Mouse (Mus musculus): Measurements from ENCODE around the gene Tmem179.
A peak's percentile ranks its signal among the peaks of the same experiment; 100 is the strongest.

The Tmem179 gene

DNA sequence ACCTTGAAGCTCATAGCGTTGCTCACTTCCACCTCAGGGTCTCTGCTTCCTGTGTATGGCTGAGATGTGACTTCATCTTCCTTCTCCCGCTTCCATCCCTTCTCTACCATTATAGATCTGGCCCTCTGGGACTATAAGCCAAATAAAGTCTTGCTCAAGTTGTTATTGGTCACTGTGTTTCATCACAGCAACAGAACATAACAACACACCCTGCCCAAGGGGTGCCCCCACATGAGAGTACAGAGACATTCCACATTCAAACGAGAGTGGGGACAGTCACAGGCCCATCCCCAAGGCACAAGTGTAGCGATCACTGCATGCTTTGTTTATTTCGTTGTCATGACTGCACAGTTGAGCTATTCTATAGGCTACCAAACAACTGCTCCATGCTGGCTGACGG lies 20.7 kb upstream of the Tmem179 start:
- DNase-seq (ENCODE audit: low spot score), result no peak

DNA sequence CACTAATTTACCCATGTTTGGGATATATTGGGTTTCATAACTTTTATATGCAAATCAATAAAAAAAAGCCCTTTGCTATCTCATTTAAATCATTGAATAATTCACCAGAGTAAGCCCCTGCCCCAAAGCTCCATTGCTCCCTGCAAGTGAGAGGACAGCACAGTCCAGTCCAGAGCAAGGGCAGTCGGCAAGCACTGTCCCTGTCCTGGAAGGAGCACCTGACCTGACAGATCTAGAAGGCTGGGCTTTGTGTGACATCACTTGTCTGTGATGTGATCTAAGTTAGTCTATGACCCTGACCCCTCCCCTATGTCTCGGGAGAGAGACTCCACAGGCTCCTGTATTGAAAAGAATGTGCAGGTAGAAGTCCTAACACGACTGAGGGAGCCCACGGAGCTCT lies 17.2 kb upstream of the Tmem179 start:
- no peak for DNase-seq (ENCODE audit: low spot score)

GRCm38 (mm10) chr12:112518105-112518504 lies 1.6 kb upstream of the Tmem179 start:
- DNase-seq (ENCODE audit: low spot score), result no peak

DNA sequence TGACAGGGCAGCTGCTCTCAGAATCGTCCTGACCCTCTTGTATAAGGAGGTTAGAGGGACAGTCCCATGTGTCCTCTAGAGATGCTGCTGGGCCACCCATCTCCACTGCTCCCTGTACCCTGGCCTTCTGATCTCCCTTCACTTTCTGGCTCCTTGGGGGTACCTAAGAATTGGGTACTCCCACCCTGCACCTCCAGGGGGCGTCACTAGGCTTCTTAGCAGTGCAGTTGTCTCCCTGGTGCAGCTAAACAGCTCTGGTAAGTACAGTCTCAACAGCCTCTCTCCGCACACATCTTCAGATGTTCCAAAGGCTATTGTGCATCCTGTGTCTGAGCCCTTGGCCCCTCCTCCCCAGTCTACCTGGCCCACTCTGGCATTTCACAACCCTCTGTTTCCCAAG lies 1.6 kb downstream of the Tmem179 start:
- no peak for DNase-seq (ENCODE audit: low spot score)

DNA sequence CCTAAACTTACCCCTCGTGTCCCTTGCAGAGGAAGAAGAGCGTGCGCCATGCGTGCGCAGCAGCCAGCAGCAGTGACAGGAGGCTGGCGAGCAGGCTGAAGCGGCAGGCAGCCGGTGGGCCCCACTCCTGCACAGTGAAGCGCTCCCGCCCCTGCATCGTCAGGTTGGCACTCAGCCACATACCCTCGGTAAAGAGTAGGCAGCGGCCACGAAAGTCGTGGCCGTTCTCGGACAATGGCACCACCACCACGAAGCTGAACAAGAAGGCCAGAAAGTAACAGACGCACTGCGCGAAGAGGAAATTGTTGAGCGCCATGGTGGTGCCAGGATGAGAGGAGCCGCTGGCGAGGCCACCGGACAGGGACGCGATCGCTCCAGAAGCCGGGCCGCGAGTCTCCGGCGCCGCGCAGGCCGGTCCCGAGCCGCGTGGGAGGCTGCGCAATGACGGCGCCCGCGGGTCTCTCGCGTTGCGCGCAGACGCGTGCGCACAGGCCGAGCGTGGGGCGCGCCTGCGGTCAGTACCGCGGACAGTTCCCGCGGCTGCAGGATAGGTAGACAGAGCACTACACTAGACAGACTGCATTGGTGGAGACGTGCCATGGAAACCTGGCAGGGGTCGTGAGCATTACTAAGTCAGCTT lies 5.7 kb downstream of the Tmem179 start:
- peak; percentile 36 for DNase-seq (ENCODE audit: low spot score)

DNA sequence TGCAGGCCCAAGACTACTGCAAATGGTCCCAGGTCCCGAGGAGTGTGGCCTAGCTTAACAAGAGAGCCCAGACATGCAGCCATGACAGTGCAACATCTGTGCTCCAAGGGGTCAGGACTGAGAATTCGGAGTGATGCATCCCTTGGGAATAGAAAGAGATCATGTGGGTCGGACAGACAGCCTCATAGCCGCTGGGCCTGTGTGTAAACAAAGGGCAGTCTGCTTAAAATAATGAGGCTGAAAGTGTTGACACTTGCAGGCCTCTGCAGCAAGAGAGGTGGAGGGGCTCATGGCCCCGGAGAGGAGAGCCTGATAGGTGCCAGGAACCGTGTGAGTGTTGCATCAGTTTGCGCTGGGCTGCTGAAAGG lies 6.2 kb downstream of the Tmem179 start:
- no peak for DNase-seq (ENCODE audit: low spot score)

DNA sequence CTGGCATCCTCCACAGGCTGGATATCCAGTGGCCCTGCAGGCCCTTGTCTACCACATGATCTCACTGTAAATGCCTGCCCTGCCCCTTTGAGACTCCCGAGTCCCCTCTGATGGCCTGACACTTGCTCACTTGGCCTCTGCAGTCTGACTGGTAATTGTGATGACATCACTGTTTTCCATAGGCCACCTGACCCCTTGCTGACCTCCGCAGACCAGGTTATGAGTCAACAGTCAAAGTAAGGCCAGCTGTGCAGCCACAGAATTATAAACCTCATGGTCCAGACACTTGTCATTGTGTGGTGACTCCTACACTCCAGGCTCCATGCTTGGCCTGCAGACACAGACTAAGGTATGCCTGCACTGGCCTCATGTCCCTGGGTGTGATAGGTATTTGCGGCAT lies 8.6 kb downstream of the Tmem179 start:
- no peak for DNase-seq (ENCODE audit: low spot score)

DNA sequence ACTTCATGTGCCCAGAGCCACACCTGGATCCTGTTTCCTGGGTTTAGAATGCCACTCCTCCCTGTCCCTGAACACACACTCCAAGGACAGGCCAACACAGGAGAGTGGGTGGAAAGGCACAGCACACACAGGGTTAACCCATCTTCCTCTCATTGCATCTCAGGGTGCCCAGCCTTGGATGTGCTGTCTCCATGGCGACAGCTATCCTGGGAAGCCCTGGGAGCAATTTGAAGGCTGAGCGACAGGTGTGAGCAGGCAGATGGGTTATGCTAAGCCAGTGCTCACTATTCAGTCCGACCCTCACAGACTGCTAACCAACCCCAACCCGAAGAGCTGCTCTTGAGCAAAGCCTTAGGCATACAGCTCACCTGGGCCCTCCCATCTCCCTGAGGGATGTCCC lies 9.3 kb downstream of the Tmem179 start:
- no peak for DNase-seq (ENCODE audit: low spot score)

DNA sequence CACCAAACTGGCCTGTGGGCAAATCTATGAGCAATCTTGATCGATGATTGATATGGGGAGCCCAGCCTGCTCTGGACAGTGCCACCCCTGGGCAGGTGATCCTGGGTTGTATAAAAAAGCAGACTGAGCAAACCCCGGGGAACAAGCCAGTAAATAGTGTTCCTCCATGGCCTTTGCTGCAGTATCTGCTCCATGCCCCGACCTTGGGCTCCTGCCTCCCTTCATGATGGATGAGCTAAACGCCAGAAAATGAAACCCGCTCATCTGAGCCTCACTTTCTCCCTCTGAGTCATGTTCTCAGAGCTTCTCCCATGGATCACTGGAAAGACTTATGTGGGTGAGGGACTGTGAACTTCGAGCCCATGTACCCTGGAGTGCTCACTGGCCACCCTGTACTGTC lies 10.3 kb downstream of the Tmem179 start:
- no peak for DNase-seq (ENCODE audit: low spot score)

DNA sequence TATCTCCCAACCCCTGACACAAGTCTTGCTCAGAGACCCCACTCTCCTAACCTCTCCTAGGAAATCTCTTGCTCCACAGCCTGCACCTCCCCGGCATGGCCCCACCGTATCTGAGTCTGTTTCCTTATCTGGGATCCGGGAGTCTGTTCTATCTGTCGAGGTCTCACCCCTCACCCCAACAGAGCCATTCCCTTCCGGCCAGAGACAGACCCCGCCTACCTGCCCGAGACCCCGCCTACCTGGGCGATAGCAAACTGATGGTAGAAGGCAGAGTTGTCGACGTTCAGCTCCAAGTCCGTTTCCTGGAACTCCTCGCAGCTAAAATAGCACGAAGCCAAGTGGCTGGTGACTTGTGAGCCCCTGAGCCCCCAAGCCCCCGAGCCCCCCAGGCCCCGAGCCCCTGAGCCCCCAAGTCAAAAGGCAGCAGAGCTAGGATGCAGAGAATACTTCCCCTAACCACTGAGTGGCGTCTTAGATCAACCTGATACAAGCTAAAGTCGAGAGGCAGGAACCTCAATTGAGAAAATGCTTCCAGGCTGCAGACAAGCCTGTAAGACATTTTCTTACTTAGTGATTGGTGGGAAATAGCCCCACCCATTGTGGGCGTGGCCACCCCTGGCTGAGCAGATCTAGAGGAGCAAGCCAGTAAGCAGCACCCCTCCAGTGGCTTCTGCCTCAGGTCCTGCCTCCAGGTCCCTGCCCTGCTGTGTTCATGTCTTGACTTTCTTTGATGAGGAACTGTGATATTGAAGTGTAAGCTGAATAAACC lies 13.4 kb downstream of the Tmem179 start:
- DNase-seq (ENCODE audit: low spot score), result no peak

DNA sequence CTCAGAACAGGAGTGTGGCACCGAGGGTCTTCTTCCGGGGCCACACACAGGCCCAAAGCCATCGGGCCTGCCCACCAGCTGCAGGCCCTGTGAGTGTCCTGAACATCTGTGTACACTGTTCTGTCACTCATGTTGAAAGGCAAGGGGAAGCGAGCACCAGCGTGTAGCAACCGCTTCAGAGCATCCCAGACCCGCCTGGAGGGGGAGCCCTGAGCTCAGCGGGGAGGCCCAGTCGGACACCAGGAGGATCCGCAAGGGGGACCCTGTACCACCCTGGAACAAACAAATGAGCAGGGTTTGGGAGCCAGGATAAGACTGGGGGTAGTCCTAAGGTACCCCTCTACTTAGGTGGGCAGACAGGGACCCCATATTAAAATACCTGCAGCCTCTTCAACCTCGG lies 17.9 kb downstream of the Tmem179 start:
- DNase-seq (ENCODE audit: low spot score), result peak; percentile 35

DNA sequence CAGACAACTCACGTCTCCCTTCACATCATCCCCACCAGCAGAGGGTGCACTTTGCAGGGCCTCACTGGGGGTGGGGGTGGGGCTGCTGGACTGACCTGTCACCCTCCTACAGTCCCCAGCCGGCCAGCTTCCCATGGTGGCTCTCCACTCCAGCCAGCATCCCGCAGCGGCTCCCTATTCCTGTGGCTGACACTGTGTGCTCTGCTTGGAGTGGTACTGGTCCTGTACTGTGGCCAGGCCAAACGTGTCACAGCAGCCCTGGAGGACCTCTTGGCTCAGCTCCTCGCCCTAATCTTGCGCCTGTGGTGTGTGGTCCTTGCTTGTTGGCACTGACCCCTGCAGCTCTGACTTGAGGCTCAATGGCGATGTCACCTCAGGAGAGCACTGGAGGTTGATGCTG lies 18.8 kb downstream of the Tmem179 start:
- no peak for DNase-seq (ENCODE audit: low spot score)

GRCm38 (mm10) chr12:112496136-112496535 lies 20.4 kb downstream of the Tmem179 start:
- no peak for DNase-seq (ENCODE audit: low spot score)

GRCm38 (mm10) chr12:112490444-112490939 lies 26.1 kb downstream of the Tmem179 start:
- DNase-seq (ENCODE audit: low spot score), result no peak

DNA sequence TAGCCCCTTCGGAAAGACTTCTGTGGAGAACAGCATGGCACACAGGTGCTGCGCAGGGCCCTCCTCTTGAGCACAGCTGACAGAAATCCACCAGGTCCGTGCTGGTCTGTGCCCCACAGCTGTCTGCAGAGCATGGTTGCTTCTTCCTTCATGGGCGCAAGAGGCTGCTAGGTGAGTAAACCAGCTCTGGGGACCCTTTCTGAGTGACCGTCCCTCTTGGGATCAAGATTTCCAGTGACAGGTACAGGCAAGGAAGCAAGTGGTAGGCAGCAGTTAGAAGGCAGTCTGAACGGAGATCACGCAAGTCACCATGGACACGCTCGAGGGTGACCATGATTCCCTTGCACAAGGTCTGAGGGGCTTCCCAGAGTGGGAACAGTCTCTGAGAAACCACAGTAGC lies 27.0 kb downstream of the Tmem179 start:
- no peak for DNase-seq (ENCODE audit: low spot score)

GRCm38 (mm10) chr12:112489134-112489533 lies 27.4 kb downstream of the Tmem179 start, which contains the start of gene A530016L24Rik:
A530016L24Rik (plus strand) TSS chr12:112489448.
- no peak for DNase-seq (ENCODE audit: low spot score)

- DNase-seq (ENCODE audit: low spot score), result peak; percentile 89
These were observed 42.8 kb downstream of the Tmem179 start for GRCm38 (mm10) chr12:112473777-112474176.

- DNase-seq (ENCODE audit: low spot score), result no peak
These were observed 46.3 kb downstream of the Tmem179 start for GRCm38 (mm10) chr12:112470216-112470615.

- DNase-seq (ENCODE audit: low spot score), result no peak
These were observed 47.2 kb downstream of the Tmem179 start for GRCm38 (mm10) chr12:112469393-112469792.

DNA sequence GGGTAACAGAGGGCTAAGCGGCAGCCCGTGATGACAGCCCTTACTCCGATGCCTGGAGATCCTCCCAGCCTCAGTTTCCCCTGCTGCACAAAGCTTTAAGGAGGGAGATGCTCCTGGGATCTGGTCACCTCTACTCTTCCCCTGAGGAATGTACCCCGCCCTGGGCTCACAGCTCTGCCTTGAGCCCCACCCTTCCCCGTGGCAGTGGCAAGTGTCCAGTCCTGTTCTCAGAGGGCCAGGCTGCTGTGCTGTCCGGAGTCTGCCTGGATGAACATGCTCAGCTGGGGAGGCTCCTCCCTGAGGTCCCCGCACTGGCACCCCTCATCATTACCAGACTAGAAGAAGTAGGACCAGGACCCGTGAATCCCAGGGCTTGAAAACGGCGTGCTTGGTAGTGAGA lies 49.2 kb downstream of the Tmem179 start:
- DNase-seq (ENCODE audit: low spot score), result no peak

DNA sequence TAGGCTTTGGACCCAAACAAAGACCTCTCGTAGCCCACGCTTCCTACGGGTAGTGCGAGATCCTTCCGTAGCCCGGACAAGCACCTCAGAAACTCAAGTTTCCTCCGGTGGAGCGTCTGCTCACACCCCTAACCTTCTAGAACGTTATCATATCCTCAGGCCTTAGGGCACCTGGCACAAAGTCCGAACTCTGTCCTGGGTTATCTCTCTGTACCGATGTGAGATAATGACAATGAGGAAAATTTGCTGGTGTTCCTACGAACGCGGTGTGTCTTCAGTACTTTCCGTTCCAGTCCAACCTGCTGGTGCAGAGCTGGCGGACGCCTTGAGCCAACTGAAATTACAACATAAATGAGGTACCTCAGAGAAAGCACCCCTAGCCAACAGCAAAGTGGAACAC lies 50.6 kb downstream of the Tmem179 start:
- DNase-seq (ENCODE audit: low spot score), result no peak

DNA sequence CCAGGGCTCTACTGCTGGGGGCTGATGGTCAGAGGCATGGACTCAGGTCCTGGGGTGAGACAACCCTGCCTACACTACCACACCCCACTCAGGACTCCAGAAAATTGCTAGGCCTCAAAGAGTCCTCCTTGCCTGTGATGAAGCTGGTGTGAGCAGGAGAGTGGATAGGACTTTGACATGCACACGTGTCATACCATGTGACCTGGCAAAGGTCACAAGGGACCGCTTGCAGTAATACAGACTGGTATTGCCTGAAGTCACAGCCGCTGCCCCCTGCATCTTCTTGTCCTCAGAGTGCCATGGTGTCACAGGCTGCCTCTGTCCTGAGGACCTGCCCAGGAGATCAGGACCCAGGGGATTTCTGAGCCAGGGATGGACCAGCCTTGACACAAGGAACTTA lies 52.0 kb downstream of the Tmem179 start:
- DNase-seq (ENCODE audit: low spot score), result no peak

DNA sequence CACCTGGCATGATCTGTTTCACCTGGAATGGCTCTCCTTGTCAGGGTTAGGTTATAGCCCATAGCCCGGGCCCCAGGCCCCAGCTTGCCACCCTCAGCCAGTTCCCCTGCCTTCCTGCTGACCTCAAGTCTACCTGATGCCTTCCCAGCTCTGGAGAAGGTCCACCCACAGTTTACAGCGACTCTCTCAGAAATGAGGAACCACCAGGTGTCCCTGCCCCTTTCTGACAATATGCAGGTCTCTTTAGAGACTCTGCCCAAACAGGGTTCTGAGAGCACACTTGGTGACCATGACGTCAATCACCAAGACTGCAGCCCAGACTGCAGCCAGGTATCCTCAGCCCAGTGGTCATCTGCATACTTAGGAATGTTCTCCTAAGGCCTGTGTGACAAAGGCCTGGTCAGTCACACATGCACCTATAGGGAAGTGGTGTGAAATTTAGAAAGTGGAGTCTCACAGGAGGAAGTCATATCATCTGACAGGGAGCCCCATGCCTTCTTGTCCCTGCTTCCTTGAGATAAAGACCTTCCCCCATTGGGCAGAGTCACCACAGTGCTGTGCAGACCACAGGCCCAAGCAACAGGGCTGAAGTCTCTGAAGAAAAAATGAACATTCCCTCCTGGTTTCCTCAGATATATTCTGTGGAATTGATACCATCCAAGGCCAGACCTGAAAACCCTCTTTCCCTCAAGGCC lies 52.6 kb downstream of the Tmem179 start:
- no peak for DNase-seq (ENCODE audit: low spot score)

Data from urinary bladder, postnatal 14 days (tissue).